Mouse (Mus musculus): Measurements from ENCODE around the gene Pla1a.

DNA sequence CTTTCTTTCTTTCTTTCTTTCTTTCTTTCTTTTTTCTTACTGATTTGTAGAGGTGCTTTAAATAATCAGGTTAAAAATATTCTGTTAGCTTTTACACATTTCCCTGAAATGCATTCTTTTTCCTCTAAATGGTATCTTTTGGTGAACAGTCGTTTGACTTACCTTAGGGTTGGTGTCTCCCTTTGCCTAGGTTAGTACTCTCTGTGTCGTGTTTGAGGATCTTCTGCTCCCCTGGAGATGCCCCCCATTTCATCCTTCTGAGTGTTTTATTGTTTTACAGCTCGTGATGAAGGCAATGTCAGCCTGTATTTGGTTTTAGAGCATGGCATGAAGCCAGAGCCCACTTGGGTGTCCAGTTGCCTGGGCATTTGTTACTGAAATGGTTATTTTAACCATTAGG, 53.5 kb downstream of the Pla1a start:
- no peak for TF ChIP-seq EP300 (optimal IDR thresholded peaks at IDR 0.05)
- no peak for TF ChIP-seq CTCF (IDR thresholded peaks at IDR 0.05; ENCODE audit: low read depth)
